Mouse (Mus musculus): Measurements from ENCODE around the gene Muc15.

Muc15 gene

DNA sequence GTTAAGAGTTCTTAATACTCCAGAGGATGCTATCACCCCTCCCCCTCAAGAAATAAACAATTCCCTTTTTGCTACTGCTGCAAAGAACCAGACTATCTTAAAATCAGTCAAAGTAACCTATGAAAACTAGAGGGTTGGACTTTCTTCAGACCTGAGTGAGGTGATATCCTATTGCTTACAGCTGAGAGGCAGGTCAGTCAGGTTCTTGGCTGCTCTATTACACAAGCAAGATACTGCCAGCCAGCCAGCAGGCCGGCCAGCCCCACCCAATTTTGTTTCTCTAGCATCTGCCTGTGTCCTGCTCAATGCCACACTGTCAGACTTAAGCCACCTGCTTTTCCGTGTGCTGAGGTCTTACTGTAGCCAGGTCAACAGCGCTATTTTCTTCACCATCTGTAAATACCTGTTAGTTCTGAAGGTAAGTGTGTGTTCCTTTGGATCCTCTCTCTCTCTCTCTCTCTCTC is at the start of gene Muc15:
Gene Muc15, plus strand, starts transcription at position 51 of the 464 bp plus-strand sequence.
- DNase-seq (ENCODE audit: low read depth, low spot score), result no peak

DNA sequence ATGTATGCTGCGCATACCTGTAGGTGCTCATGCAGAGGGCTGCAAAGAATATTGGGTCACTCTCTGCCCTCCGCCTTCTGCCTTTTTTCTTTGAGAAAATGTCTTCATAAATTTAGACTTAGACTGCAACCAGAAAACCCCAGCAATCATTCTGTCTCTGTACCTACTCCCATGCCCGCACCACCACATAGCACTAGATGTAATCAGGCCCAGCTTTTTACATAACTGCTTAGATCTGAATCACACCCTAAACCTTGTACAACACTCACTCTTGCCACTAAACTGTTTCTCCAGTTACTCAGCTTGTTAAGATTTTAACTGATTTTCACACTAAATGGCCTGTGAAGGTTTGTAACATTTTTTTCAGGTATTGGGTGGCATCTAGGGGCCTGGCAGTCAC is 11.7 kb upstream of the Muc15 start:
- no peak for DNase-seq (ENCODE audit: low read depth, low spot score)

- no peak for DNase-seq (ENCODE audit: low read depth, low spot score)
These were observed 11.0 kb upstream of the Muc15 start for GRCm38 (mm10) chr2:110710055-110710720.

DNA sequence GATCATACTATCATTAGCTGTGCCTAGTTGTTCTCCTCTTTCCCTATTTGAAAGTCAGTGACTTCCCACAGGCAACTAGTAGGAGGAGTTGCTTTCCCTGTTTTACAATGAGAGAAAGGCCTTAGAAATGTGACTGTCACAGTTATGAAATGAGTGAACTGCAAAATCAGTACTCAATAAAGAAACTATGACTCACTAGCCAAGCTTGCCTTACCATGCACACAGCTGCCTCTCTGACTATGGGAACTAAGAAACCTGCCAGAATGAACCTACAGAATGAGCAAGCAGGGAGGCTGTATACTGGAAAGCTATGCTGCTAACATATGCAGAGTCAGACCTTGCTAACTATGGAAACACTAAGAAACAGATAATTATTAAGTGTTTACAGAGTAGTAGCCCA is 2.1 kb upstream of the Muc15 start:
- DNase-seq (ENCODE audit: low read depth, low spot score), result no peak

- DNase-seq (ENCODE audit: low read depth, low spot score), result no peak
These were observed 1.1 kb downstream of the Muc15 start for GRCm38 (mm10) chr2:110722208-110722607.

DNA sequence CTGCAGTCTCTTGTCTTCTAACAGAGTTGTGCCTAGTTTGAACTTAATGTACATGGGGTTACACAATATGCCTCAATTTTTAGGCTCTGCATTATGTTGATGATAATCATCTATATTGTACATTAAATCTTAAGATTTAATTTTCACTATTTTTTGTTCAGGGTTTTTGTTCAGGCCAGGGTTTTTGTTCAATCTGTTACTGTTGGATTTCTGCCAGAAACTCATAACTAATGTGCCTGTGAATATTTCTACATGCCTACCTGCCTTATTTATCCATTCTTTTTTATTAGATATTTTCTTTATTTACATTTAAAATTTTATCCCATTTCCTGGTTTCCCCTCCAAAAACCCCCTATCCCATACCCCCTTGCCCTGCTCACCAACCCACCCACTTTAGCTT is 5.0 kb downstream of the Muc15 start:
- no peak for DNase-seq (ENCODE audit: low read depth, low spot score)

GRCm38 (mm10) chr2:110737236-110737635 is 16.1 kb downstream of the Muc15 start:
- no peak for DNase-seq (ENCODE audit: low read depth, low spot score)

DNA sequence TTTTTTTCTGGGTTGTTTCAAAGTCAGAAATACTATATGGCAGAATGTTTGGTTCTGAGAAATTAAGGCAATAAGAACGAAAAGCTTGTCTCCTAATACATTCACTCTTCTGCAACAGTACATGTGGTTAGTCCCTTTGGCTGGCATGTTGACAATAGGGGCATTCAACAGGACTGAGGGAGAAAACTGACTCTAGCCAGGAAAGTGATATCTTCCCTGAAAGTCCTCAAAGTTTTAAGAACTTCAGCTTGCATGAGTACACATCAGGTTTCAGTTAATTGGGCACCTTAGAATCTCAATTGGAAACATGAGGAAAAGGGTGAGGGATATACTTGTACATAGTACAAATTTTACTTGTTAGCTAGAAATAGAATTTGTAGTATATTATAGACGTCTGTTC is 16.8 kb downstream of the Muc15 start:
- no peak for DNase-seq (ENCODE audit: low read depth, low spot score)

GRCm38 (mm10) chr2:110739781-110740180 is 18.6 kb downstream of the Muc15 start:
- DNase-seq (ENCODE audit: low read depth, low spot score), result no peak

GRCm38 (mm10) chr2:110740493-110740892 is 19.4 kb downstream of the Muc15 start:
- no peak for DNase-seq (ENCODE audit: low read depth, low spot score)

DNA sequence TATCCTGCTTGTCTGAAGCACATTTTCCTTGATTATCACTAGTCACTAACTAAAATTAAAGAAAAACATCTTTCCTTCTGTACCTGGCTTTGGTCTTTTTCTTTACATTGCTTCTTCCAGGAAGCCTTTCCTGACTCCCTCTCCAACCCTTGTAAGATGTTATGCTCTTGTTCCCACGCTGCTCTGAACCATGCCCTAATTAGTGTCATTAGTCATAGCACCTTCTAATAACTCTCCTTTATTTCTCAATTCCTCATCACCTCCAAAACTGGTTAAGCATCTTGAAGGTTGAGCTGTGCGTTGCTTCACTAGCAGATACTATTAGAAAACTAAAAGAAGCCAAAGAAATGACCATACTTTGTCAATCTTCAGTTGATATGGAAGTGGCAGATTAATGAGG is 36.4 kb downstream of the Muc15 start:
- DNase-seq (ENCODE audit: low read depth, low spot score), result no peak

- no peak for DNase-seq (ENCODE audit: low read depth, low spot score)
These were observed 38.3 kb downstream of the Muc15 start for GRCm38 (mm10) chr2:110759434-110759833.

DNA sequence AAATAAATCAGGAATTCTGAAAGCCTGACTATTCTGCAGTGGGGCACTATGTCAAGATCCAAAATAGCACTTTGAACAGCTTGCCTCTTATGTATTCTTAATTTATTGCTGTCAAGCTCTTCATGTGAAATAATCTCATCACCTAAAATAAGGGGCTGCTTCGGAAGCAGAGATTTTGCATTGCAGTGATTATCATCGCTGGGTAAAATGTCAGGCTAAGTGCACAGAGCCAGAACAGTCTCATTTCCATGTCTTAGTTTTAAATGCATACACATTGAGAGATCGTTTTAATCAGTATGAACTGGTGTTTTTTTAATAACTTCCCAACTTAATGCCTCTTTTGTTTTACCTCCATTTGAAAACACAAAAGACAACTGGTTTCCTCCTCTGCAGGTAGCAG is 66.3 kb downstream of the Muc15 start:
- no peak for DNase-seq (ENCODE audit: low read depth, low spot score)
